Mouse (Mus musculus) limb, embryonic 10.5 days (tissue): ENCODE results near the gene Akap4. TPM values are rescaled to one million over a fixed set of nuclear protein-coding genes. Genes with fewer than 3 reads are reported as not detected.

Source experiments
- polyA plus RNA-seq: library from polyadenylated mRNA; unstranded; fragments of >200 nt; fragmentation: Nextera tagmentation; extraction: Ambion mirVana; gene quantifications from 2 replicates; pipeline ENCODE4 v1.2.1, GENCODE M21; 2016

Gene Akap4
- polyA plus RNA-seq, 1 experiment from 2014 or later: not detected

Other genes starting within 250 kb of the Akap4 start
- 0.04 TPM in 1 of 2 replicates, not detected in the other for gene Ccnb3, start 25.9 kb upstream of the Akap4 start, polyA plus RNA-seq